Mouse (Mus musculus) brain, embryonic 14.5 days (tissue): ENCODE results near the gene Msantd3. TPM values are rescaled to one million over a fixed set of nuclear protein-coding genes. Genes with fewer than 3 reads are reported as not detected.

Experiments
- DNase-seq: peaks from one replicate; pipeline ENCODE4 v3.0.0-alpha.2; 2011; ENCODE audit warnings: low read depth
- CTCF ChIP-seq: fragments of 200-500 bp; IDR thresholded peaks from 2 replicates; pipeline ENCODE4 v1.5.1; 2012; ENCODE audit warnings: inconsistent platforms, mild to moderate bottlenecking, moderate library complexity, borderline replicate concordance; ENCODE audit not compliant: insufficient read depth, insufficient read length; ENCODE audit errors: extremely low read depth
- POLR2A ChIP-seq: fragments of 200-500 bp; IDR thresholded peaks from 2 replicates; pipeline ENCODE4 v1.6.1; 2012; ENCODE audit warnings: mild to moderate bottlenecking, inconsistent platforms, borderline replicate concordance; ENCODE audit not compliant: poor library complexity, insufficient read depth, insufficient read length, severe bottlenecking; ENCODE audit errors: extremely low read depth
- polyA plus RNA-seq: library from polyadenylated mRNA; depleted of rRNA; stranded (reverse); fragments of >200 nt; gene quantifications from 2 replicates; pipeline ENCODE4 v1.2.3, GENCODE M21; 2012

The Msantd3 gene
- polyA plus RNA-seq, 1 experiment, result 54.0 TPM

GRCm38 (mm10) chr4:48576361-48576760, 36.6 kb downstream of the Msantd3 start:
- TF ChIP-seq CTCF (no peak), POLR2A (no peak)
- DNase-seq, result no peak

GRCm38 (mm10) chr4:48577831-48578230, 38.1 kb downstream of the Msantd3 start:
- TF ChIP-seq POLR2A (no peak), CTCF (no peak)
- peak; percentile 48 for DNase-seq

- DNase-seq, result peak; percentile 73
- TF ChIP-seq CTCF (no peak), POLR2A (no peak)
Observed at GRCm38 (mm10) chr4:48578399-48578798, 38.7 kb downstream of the Msantd3 start.

GRCm38 (mm10) chr4:48579475-48580110, 39.9 kb downstream of the Msantd3 start:
- TF ChIP-seq CTCF (no peak), POLR2A (no peak)
- no peak for DNase-seq

- TF ChIP-seq POLR2A (no peak), CTCF (no peak)
- DNase-seq, result peak; percentile 91
Observed at GRCm38 (mm10) chr4:48581201-48581600, 41.5 kb downstream of the Msantd3 start.

- TF ChIP-seq POLR2A, result no peak
- TF ChIP-seq CTCF, result no peak
- peak; percentile 57 for DNase-seq
Observed at GRCm38 (mm10) chr4:48581993-48582392, 42.3 kb downstream of the Msantd3 start.

GRCm38 (mm10) chr4:48582941-48583340, 43.2 kb downstream of the Msantd3 start:
- peak; percentile 60 for DNase-seq

GRCm38 (mm10) chr4:48584421-48585240, 44.9 kb downstream of the Msantd3 start, which contains the start of gene Tmeff1:
Gene Tmeff1, plus strand, starts transcription at chr4:48585174.
- TF ChIP-seq POLR2A (peak; percentile 90), CTCF (no peak)
- DNase-seq, result peak; percentile 91

More at GRCm38 (mm10) chr4:48582941-48583340, 43.2 kb downstream of the Msantd3 start:
- no peak for TF ChIP-seq CTCF
- no peak for TF ChIP-seq POLR2A

- TF ChIP-seq CTCF, result no peak
- TF ChIP-seq POLR2A, result no peak
- peak; percentile 64 for DNase-seq
Observed at GRCm38 (mm10) chr4:48585241-48586098, 45.7 kb downstream of the Msantd3 start.

- no peak for TF ChIP-seq CTCF
- TF ChIP-seq POLR2A, result no peak
- peak; percentile 75 for DNase-seq
Observed at GRCm38 (mm10) chr4:48586099-48586821, 46.5 kb downstream of the Msantd3 start.
